ENCODE assay signal across 21 mouse cellular contexts in genomic region chr1:171057253-171057652, GRCm38 (mm10). TPM values are rescaled to one million over a fixed set of nuclear protein-coding genes. Genes with fewer than 3 reads are reported as not detected.
DNase-seq lines count a peak whose midpoint lies in the region; TF ChIP-seq lines count a peak whose summit lies in the region.
"Had no signal": no experiment of that assay in that cellular context is flagged by ENCODE, and none has a peak within 500 bp of the region (broad histone marks: within the 10 kb centered on the region; RNA-seq: fewer than 3 reads in every experiment).

No protein-coding gene starts in this region.

- no peak overlapping the region for H3K27ac ChIP-seq in thymus, adult 2 months (ENCODE audit: control insufficient read depth, insufficient read depth, low read length)
- H3K27ac ChIP-seq: embryonic facial prominence, embryonic 12.5 days; heart, adult 2 months; hindbrain, postnatal 0 days; liver, embryonic 13.5 days; midbrain, embryonic 10.5 days had no signal

- no peak for TF ChIP-seq CTCF in thymus, adult 2 months (IDR thresholded peaks at IDR 0.05; ENCODE audit: borderline replicate concordance, control insufficient read depth, extremely low read depth, insufficient read depth, low read length, poor library complexity)

- DNase-seq in adrenal gland, postnatal 36 days = peak; percentile 40 to 41
- no peak for DNase-seq in adrenal gland, adult 18-20 months (ENCODE audit: low spot score in 2 of 2)
- peak; percentile 45 for DNase-seq in ovary, adult 18-20 months (ENCODE audit: low spot score)
- no peak for DNase-seq in ovary, postnatal 14 days (ENCODE audit: low spot score)
- peak; percentile 63 for DNase-seq in lung, postnatal 36 days
- no peak for DNase-seq in right cerebral cortex, adult 2 months (ENCODE audit: low spot score in 2 of 2)
- DNase-seq in thymus, adult 2 months = no peak
- no peak for DNase-seq in T-cell, adult 2 months (ENCODE audit: low spot score)
- DNase-seq: B cell, adult 2 months; cerebellum, postnatal 36 days; heart, postnatal 36 days; kidney, adult 2 months; liver, embryonic 13.5 days; right cerebral cortex, postnatal 4 days had no signal

- WGBS in thymus, adult 2 months = 83% methylated on average over 5 of the region's 5 CpGs

- no peaks in the 10 kb centered on the region for H3K27me3 ChIP-seq in thymus, adult 2 months (ENCODE audit: control insufficient read depth, insufficient read depth, low read length)
- H3K27me3 ChIP-seq: embryonic facial prominence, embryonic 12.5 days; liver, embryonic 13.5 days had no signal

- peaks cover 6% of the 10 kb centered on the region for H3K4me1 ChIP-seq in thymus, adult 2 months (replicated peaks; ENCODE audit: control insufficient read depth, insufficient read depth, low read length)
- H3K4me1 ChIP-seq: embryonic facial prominence, embryonic 12.5 days; midbrain, embryonic 10.5 days had no signal

- H3K4me3 ChIP-seq in thymus, adult 2 months (ENCODE audit: control insufficient read depth, insufficient read depth, low read length) = no peak overlapping the region
- H3K4me3 ChIP-seq: embryonic facial prominence, embryonic 12.5 days; heart, adult 2 months; liver, embryonic 13.5 days; midbrain, embryonic 10.5 days; myocyte had no signal

- TF ChIP-seq POLR2A in thymus, adult 2 months (IDR thresholded peaks at IDR 0.05; ENCODE audit: control insufficient read depth, extremely low read depth, insufficient read depth, low read length, poor library complexity) = no peak

- H3K36me3 ChIP-seq in thymus, adult 2 months (ENCODE audit: control insufficient read depth, insufficient read depth, low read length) = no peaks in the 10 kb centered on the region
- H3K36me3 ChIP-seq: embryonic facial prominence, embryonic 12.5 days; liver, embryonic 13.5 days; midbrain, embryonic 10.5 days had no signal

RNA-seq across cellular contexts. Expression of gene Fcgr3, which starts 7.5 kb away (rescaled TPM):
- total RNA-seq in adrenal gland, postnatal 36 days (2021) = 10 to 100 TPM; 10.9 to 19.5 TPM
- total RNA-seq in adrenal gland, adult 18-20 months (2021) = 10 to 100 TPM; 17.7 to 32.8 TPM
- 16.6 and 20.7 TPM in 2 replicates for polyA plus RNA-seq in thymus, adult 2 months (2012; rRNA removed)

RNA-seq across cellular contexts. Expression of gene Fcgr4, which starts 38.5 kb away (rescaled TPM):
- total RNA-seq in adrenal gland, postnatal 36 days (2021) = 1 to 10 TPM; 2.6 to 7.6 TPM
- total RNA-seq in adrenal gland, adult 18-20 months (2021) = 10 to 100 TPM in 1 of 2 experiments, 1 to 10 TPM in 1; 5.8 to 13.0 TPM
- polyA plus RNA-seq in thymus, adult 2 months (2012; rRNA removed) = 1.0 and 1.5 TPM in 2 replicates
- total RNA-seq: hindbrain, postnatal 0 days; left cerebral cortex, postnatal 14 days had no signal
- polyA plus RNA-seq: midbrain, embryonic 10.5 days had no signal

RNA-seq across cellular contexts. Expression of gene Cfap126, which starts 56.5 kb away (rescaled TPM):
- total RNA-seq in adrenal gland, postnatal 36 days (2021) = 1 to 10 TPM; 1.9 to 2.6 TPM
- 1 to 10 TPM; 3.0 to 4.2 TPM for total RNA-seq in adrenal gland, adult 18-20 months (2021)
- polyA plus RNA-seq in thymus, adult 2 months (2012; rRNA removed) = 2.7 and 2.8 TPM in 2 replicates
- total RNA-seq: ES-E14 had no signal

Comparison
In these comparisons a context has a peak if more than half of its experiments do, and no peak if none do; other contexts are left out.
1. DNase-seq: peak in adrenal gland, postnatal 36 days (2 of 2), ovary, adult 18-20 months (single experiment) and lung, postnatal 36 days (single experiment); none in adrenal gland, adult 18-20 months (0 of 2), ovary, postnatal 14 days (single experiment), right cerebral cortex, adult 2 months (0 of 2), thymus, adult 2 months (single experiment) and T-cell, adult 2 months (single experiment).